Mouse (Mus musculus): Measurements from ENCODE around the gene Ccl2.

- TF ChIP-seq CTCF (conservative IDR thresholded peaks at IDR 0.05 in 1 of 2, IDR thresholded peaks at IDR 0.05 in 1 of 2; ENCODE audit: low read depth in 2 of 2, low read length in 2 of 2) (no peak), UBTF (IDR thresholded peaks at IDR 0.05; ENCODE audit: low read depth, low read length) (no peak), MAX (IDR thresholded peaks at IDR 0.05; ENCODE audit: low read length) (no peak), EP300 (IDR thresholded peaks at IDR 0.05; ENCODE audit: low read length) (no peak), POLR2A (IDR thresholded peaks at IDR 0.05; ENCODE audit: low read depth, low read length) (no peak), USF1 (IDR thresholded peaks at IDR 0.05; ENCODE audit: low read depth, low read length) (no peak), HCFC1 (IDR thresholded peaks at IDR 0.05; ENCODE audit: low read depth, low read length) (no peak), GABPA (IDR thresholded peaks at IDR 0.05; ENCODE audit: insufficient replicate concordance, low read depth, low read length) (no peak), MXI1 (IDR thresholded peaks at IDR 0.05; ENCODE audit: low read depth, low read length) (no peak), ELF1 (IDR thresholded peaks at IDR 0.05; ENCODE audit: low read depth, low read length) (no peak)
Measured at GRCm38 (mm10) chr11:82041671-82042080, 6.3 kb downstream of the Ccl2 start.

Data from CH12.LX (cell line).